Mouse (Mus musculus) right cerebral cortex, postnatal 25 days (tissue): ENCODE data around the gene Lrrc42.

Source experiments
- DNase-seq: peaks from one replicate; pipeline ENCODE4 v3.0.0; 2022

Gene Lrrc42

GRCm38 (mm10) chr4:107248061-107248460, 5.3 kb downstream of the Lrrc42 start:
- no peak for DNase-seq

DNA sequence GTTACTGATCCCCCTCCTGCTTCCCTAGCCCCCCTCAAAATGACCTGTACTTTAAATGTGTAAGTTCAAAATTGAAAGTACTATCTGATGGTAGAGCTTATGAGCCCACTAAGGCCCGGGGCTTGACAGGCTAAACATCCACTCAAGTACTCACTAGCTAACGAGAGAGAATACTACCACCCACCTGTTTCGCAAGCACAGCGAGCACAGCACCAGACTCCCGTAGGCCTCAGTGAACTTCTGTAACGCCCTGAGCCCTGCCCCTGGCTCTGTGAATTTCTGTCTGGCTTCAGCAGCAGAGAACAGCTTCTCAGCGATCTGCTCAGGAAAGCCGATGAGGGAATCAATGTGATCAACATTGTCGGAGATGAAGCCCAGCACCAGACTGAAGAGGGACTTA, 6.2 kb downstream of the Lrrc42 start:
- no peak for DNase-seq

- no peak for DNase-seq
Observed at GRCm38 (mm10) chr4:107246040-107246439, 7.3 kb downstream of the Lrrc42 start.

DNA sequence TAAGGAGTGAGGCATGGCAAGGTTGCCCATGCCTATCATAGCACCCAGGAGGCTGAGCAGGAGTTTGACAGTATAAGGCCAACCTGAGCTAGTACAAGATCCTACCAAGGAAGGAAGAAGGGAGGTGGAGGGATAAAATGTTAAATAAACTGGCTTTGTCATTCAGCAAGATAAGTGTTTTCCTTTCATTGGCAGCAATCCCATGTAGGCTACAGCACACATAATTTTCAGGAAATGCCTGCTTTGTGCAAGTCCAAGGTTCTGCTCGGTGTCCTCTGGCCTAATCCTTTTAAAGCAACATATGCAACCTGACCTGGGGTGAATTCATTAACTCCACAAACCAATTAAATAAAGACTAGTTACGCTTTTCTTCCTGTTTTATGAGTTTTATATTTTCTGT, 8.0 kb downstream of the Lrrc42 start:
- no peak for DNase-seq

- no peak for DNase-seq
Observed at GRCm38 (mm10) chr4:107243365-107244333, 9.7 kb downstream of the Lrrc42 start.

GRCm38 (mm10) chr4:107240196-107240595, 13.1 kb downstream of the Lrrc42 start:
- no peak for DNase-seq

GRCm38 (mm10) chr4:107238253-107238652, 15.1 kb downstream of the Lrrc42 start:
- no peak for DNase-seq

DNA sequence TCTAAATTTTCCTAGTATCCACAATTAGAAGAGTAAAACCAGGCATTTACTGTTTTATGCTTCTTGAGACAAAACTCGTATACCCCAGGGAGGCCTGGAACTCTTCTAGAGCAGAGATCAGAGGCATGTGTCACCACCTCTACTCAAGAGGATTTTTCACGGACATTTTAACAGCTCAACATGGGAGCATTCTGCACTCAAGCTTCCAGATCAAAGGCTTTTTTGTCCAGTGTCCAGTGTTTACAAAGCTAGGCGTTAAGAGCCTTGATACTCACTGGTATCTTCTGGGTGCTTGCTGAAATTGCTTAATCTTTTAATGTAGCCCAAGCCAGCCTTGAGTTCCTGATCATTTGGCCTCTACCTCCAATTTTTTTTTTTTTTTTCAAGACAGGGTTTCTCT, 21.1 kb downstream of the Lrrc42 start:
- DNase-seq: no peak

GRCm38 (mm10) chr4:107226313-107226712, 27.0 kb downstream of the Lrrc42 start:
- no peak for DNase-seq

DNA sequence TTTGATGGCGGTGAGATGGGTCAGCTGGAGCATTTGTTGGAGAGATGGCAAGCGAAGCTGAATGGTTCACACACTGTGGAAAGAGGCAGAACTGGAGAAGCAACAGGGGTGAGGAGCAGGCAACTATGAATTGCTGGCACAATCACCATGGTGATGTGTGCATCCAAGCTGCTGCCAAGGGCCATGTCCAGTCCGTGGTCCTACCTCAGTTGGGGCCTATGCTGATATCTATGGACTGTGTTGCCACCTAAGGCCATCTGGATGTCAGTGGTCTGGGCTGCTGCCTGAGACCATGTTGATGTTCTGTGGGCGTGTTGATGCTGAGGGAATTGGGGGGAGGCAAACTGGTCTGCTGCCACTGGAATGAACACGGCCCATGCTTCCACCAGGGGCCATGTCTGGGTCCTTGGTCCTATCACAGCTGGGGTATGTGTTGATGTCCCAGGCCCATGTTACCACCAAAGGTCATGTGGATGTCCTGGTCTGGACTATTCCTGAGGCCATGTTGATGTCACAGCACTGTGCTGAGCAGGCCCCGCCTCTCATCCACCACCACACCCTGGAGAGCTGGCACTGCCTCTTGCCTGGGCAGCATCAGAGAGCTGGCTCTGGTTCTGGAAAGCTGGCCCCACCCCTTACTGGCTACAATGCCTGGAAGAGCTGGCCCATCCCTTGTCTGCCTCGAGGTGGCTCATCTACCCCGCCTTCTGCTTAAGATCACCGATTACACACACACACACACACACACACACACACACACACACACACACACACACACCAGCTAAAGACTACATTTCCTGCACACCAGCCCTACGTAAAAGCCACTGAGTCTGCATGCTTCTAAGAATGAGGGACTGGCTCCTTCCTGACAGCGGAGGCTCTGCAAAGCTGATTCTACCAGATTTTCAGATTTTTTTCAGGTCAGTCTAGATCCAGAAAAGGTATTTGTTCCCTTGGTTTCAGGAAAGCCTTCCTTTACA, 29.8 kb downstream of the Lrrc42 start:
- no peak for DNase-seq

DNA sequence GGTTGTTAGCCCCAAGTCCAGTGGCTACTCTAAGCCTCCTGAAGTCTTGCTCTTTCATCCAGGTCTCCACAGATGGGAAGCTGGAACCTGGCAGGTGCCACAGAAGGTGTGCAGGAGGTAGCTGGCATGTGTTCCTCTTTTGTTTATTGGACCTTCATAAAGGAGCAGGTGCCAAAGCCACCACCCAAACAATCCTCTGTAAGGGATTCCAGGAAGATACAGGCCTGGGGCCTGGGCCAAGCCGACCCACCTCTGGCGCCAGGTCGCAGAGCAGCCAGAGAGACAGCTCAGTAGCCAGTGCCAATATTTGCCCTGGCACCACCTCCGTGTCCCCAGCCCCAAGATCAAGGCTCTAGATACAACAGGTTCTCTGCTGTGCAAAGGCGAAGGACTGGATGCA, 31.8 kb downstream of the Lrrc42 start:
- no peak for DNase-seq

- DNase-seq: no peak
Observed at GRCm38 (mm10) chr4:107217574-107217973, 35.8 kb downstream of the Lrrc42 start.

- DNase-seq: no peak
Observed at GRCm38 (mm10) chr4:107213279-107214011, 39.9 kb downstream of the Lrrc42 start.

DNA sequence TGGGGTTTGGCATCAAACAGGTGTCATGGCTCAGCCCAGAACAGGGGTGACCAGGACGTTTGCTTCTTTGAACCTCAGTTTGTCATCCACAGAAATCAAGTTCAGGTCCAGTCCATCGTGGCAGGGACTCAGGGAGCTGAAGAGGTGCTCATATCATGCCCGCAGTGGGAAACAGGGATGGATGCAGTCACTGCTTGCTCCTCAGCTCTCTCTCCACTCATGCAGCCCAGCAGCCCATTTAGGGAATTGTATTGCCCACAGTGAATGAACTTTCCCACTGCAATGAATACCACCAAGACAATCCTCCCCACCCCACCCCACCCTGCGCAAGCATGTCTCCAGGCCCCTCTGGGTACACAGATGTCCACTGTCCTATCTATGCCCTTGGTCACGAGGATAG, 41.4 kb downstream of the Lrrc42 start:
- no peak for DNase-seq

GRCm38 (mm10) chr4:107211465-107211864, 41.9 kb downstream of the Lrrc42 start:
- peak; percentile 20 for DNase-seq

GRCm38 (mm10) chr4:107210483-107211097, 42.7 kb downstream of the Lrrc42 start:
- no peak for DNase-seq

DNA sequence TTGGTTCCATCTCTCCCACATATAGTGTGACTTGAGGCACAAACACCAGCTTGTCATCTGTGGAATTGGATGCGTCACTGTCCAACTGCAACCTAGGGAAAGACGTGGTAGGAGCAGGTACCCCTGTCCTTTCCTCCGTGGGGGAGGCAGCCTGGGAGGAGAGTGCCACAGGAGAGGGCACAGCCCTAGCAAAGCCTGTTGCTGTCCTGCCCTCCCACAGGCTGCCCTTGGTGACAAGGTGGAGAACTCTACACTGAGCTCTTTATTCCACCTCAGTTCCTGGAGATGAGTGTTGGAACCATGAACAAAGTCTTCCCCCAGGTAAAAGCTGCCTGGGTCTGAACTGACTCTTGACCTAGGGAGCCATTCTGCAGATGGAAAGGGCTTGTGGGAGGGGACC, 44.5 kb downstream of the Lrrc42 start, which contains the start of gene Ldlrad1:
Gene Ldlrad1, plus strand, starts transcription at position 301 of the 400 bp plus-strand sequence.
- no peak for DNase-seq

DNA sequence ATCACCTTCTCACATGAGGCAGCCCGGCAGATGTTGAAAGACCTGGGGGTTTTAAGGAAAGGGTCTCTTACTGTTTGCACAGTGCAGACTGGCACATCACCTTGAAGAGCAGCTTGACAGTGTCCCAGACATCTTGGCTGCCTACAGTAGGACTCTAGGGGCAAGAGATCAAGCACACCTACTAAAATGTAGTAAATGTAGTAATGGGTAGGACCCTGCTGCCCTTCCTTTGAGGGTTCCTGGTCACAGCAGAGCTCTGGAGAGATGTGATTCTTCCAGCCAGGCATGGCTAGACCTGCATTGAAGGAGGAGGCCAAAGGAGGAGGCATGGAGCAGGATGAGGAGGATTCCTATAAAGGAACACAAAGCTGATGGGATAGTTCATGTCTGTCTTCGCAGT, 46.3 kb downstream of the Lrrc42 start:
- DNase-seq: no peak

DNA sequence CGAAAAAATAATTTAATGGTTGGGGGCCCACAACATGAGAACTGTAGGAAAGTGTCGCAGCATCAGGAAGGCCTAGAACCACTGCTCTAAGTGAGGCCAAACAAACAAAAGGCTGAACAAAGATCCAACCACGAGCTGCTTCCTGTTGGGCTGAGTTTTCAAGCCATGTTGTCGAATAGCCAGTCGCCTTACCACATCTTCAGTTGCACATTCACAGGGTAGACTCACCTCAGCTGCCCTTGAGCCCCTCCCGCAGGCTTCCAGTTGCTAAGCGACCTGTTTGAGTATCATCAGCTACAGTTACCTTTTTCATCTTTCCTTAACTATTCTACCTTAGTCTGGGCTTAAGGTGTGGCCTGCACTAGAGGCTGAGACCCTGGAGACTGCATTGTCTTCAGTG, 50.3 kb downstream of the Lrrc42 start:
- DNase-seq: no peak

DNA sequence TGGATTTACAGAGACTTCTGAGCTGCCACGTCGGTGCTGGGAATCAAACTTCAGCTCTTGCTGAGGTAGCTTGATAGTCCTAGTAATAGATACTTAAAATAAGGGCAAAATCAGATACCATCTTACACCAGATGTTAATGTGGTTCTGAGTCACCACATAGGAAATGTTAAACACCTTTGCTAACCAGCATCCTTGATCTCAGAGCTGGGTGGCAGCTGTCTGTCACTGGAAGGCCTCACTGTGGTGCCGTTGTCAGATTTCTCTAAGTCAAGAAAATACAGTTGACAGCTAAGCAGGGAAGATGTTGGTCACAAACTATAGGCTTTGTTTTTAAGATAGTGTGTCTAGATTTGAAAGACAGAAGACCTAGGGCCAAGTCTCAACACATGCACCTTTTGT, 51.6 kb downstream of the Lrrc42 start:
- DNase-seq: no peak

- no peak for DNase-seq
Observed at GRCm38 (mm10) chr4:107198072-107198471, 55.3 kb downstream of the Lrrc42 start.

DNA sequence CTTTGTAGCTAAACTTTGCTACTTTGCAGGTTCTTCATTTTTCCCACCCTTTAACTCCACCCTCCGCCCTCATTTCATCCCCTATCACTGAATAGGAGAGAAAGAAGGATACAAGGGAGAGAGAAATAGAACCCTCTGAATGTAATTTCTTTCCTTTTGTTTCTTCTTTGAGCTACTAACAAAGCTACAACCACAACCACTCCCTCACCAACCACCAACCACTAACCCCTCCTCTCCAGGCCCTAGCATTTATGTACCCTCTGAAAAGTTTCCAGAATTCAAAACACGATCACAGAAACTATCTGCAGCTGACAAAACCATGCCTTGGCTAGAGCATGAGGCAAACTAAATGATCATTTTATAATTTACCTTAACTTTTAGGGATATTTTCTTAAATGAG, 56.9 kb downstream of the Lrrc42 start:
- DNase-seq: no peak
